Mouse (Mus musculus) cerebellum, postnatal 36 days (tissue): ENCODE measurements at regions not wholly inside any gene's neighbourhood (a gene's known extent, or its start where the extent isn't known, plus 50 kb on each side); places are given as distances from the start of the nearest gene placed in this dataset.

Experiments used
- DNase-seq, 2 experiments: peaks; one replicate each; pipeline ENCODE4 v3.0.0; 2021 to 2022; ENCODE audit warnings: mixed read lengths in 2 of 2

DNA sequence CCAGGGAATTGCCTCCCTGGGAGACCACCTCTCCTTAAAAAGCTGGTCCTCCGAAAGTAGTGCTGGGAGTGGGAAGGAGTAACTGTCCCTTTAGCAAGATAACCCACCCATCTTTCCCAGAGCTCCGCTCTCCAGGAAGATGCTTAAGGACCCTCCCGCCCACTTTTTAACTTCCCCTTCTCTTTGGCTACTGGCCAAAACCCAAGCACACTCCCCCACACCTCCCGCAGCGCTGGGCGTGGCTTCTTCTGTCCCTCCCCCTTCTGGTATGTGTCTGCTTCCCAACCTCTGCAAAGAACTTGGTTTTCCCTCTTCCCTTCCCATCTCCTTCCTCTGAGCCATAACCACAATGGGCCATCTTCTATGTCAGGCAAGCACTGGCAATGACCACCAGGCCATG lies 85.4 kb downstream of the Rpap3 start:
- DNase-seq: no peak

DNA sequence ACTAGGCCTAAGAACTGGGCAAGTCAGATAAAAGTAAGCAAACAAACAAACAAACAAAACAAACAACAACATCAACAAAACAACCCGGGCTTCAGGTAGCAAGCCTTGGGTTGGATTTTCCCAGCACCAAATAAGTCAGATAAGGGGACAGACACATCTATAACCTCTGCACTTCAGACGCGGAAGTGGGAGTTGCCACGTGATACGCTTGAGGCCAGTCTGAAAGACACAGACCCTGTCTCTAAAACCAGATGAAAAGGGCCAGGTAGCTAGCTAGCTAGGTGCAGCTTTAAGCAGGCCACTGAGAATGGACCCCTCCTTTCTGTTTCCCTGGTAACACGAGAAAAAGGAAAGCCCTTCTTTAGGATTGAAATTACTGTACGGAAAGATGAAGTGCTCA lies 85.9 kb downstream of the Rpap3 start:
- DNase-seq: no peak

DNA sequence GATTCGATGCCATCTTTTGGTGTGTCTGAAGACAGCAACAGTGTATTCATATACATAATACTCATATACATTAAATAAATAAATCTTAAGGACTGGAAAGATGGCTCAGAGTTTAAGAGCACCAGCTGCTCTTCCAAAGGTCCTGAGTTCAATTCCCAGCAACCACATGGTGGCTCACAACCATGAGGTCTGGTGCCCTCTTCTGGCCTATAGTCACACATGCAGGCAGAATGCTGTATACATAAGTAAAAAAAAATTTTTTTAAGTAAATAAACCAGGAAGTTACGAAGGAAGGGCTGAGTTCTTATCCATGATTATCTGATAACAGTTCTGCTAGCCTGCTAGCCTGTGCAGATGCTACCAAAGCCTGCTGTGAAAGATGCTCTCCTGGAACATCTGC lies 93.3 kb downstream of the Rpap3 start:
- no peak for DNase-seq

DNA sequence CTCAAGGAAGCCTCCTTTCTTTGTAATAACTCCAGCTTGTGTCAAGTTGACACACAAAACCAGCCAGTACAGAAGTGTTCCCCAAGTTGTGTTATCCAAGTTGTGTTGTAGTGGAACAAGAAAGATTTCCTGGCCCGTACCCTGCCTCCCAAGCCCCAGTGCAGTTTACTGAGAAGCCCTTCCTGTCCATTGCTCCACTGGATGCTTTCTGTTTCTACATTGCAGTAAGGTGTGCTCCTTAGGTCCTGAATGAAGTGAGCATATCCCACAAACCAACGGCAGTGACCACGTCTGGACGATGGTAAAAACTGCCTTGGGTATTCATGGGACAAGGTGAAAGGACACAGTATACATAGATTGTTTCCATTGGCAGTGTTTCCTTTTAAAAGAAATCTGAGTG lies 94.9 kb downstream of the Rpap3 start:
- no peak for DNase-seq

DNA sequence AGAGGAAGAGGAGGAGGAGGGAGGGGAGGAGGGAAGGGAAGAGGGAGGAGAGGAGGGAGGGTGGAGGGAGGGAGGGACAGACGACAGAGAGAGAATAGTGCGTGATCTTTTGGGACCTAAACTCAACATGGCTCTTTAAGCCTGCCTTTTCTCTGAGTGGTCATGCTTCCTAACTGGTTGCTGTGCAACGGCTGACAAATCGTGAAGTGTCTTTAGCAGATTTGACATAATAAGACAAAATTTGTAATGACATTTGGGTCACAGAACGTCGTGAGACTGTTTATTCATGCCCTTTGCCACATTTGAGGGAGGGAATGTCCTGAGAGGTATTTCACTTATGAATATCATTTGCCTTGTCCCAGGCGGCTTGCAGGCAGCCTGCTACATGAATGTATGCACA lies 96.1 kb downstream of the Rpap3 start:
- DNase-seq: no peak

DNA sequence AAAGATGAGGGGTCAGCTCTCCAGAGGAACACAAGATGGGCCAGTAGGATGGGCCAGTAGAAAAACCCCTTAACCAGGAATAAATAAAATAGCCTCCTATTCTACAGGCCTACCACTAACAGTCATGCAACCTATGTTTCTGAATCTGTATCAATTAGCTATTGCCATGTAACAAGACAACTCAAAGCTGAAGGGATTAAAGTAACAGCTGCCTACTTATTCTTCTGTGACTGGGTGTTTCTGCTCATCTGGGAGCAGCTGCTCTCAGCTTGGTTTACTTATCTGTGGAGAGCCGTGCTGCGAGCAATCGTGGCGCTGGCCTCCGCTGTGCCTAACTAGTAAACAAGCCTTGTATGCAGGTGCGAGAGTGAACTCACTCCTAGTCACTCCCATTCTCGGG lies 97.0 kb downstream of the Rpap3 start:
- DNase-seq: no peak

DNA sequence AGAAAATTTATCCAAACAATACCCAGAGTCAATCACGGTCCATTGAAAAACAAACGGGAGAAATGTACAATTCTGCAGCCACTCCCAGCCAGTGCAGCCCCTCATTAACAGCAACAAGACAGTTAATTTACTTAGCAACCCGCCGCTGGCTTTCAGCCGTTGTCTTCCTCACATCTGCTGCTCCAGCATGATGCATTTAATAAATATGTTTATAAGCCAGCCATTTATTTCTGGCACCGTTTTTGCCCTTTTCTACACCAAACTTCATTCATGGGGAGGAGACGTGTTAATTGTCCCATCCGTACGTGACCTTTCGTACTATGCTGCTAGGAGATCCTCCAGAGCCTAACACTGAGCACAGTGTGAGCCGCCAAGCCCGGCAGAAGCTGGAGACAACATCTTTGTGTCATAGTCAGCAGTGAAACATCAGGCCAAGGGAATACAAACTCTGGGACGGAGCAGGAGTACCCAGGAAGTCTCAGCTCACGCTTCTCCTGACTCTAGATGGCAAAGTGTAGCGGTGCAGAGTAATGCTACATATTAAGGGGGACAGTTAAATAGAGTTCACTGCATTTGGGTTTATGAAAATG lies 97.9 kb downstream of the Rpap3 start:
- DNase-seq: no peak

DNA sequence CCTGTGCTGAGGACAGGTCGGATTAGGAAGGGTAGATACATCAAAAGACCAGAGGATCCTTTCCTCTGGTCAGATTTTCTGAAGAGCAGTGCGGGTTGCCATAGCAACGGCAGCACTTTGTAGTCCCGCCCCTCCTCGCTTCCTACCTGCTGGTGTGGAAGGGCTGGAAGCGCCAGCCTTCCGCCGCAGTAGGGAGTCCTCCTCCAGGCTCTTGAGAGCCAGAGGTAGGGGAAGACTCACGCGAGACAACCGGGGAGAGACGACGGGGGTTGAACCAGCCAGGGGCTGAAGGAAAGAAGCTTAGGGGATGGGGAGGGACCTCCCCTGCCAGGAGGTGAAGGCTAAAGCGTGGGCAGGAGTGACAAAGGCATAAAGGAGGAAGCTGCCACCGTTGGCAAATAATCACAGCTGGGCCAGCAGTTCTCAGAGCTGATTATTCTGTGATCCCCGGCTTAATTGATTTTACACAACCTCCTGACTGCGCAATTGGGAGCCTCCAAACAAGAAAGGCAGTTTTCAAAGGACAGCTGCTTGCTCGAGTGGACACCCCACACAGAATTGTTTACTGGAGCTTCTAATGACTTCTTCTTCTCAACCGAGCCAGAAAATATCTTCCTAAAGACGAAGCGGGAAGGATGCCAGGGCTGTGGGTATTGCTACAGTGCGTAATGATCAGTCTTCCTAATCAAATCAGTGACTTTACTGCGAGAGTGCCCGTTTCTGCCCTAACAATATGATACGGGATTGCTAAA lies 98.8 kb downstream of the Rpap3 start:
- peak; percentile 43 to 57 for DNase-seq

DNA sequence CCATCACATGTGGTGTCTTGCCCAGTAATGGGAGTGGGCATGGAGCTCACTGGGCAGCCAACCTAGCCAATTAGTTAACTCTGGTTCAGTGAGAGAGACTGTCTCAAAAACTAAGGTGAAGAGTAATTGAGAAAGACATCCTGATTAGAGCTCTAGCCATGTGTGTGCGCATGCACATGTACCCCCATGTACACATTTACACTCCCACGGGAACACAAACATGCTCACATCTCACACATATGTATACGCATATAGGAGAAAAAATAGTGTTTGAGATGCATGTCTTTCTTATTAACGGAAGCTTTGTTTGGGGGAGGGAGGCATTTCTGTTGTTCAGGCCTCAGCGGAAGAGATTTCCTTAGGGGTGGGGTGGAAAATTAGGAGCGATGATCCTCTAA lies 99.4 kb downstream of the Rpap3 start:
- no peak for DNase-seq

DNA sequence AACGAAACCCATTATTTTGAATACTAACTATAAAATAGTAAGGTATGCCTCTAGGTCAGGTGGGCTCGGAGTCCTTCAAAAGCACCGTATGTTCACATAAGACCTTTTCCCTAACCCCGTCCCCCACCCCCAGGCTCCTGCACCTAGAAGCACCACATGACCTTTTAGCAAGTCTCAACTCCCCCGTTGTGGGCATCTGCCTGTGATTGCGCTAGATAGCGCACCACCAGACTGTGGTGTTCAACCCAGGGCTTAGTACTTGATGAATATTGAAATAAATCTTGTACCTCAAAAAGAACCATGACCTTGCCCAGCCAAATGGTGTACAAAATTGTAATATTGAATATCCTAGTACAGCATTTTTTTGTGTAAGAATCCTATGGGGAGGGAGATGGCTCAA lies 99.8 kb downstream of the Rpap3 start:
- no peak for DNase-seq

DNA sequence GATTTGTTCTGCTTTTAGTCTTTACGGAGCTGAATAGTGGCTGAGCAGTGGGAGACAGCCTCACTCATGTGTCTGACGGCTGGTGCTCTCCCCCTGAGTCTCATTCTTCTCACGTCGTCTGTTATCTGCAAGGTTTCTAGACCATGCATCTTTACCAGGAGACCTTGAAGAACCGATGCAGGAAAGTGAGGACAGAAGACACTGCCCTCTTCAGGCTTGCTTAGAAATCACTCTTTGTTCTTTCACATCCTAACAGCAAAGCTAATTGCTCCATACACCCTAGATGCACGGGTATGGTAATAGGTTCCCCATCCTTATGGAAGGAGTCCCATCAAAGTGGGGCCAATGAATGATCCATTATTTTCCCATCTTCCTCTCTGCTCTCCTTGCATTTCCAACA lies 102.1 kb downstream of the Rpap3 start:
- DNase-seq: no peak

DNA sequence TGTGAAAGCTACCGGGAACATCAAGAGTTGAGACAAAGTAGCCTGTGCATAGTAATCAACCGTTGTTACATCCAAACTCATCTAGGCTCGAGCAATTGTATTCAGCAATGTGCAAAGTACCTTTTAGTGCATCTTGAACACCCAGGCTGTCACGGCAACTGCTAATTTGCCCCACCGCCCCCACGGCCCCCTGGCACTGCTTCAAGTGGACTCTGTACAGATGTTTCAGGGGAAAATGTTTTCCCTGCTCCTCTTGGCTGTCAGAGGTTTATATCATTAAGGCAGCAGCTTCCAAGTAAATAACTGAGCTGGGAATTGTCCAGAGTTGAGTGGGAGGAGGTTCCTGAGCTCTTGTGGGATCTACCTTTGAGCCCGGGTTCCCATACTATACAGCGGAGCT lies 107.4 kb downstream of the Rpap3 start:
- no peak for DNase-seq

DNA sequence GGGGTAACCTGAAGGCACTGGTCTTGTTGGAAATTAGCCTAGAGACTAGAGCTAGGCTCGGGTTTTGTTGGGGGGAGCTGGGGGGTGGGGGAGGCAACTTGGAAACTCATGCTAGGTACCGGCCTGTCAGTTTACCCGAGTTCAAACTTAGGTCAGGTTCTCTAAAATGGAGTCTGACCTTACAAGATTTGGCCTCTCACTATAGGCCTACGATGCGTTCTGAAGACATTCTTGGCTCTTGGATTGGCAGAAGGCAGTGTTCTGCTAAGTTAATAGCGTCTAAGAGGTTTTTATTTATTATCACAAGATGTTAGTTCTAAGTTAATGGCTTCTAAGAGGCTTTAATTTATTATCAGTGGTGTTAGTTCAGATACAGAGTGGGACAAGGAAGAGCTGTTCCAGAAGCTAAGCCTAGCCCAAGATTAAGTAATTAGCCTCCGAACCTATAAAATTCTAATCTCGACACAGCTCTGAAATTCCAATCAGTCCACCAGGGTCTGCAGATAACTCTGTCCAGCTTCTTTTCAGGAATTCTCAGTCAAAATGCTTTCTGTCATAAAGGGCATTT lies 109.0 kb downstream of the Rpap3 start:
- no peak for DNase-seq

DNA sequence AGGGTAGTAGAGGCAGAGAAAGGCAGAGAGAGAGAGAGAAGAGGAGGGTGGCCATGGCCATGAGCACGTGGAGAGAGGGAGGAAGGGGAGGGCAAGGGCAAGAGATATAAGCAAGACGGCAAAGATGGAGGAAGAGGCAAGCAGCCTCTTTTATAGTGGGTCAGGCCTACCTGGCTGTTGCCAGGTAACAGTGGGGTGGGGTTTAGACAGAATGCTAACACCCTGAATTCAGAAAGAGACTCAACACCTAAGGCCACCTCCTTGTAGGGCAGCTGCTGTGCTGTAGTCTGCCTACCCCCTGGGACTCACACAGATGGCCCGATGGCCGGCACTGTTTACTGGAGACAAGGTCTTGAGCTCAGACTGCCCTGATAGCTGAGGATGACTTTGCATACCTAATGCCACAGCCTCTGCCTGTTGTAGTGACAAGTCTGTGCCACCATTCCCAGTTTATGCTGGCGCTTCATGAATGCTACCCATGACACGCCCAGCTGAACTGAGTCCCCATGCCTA lies 110.3 kb downstream of the Rpap3 start:
- no peak for DNase-seq

DNA sequence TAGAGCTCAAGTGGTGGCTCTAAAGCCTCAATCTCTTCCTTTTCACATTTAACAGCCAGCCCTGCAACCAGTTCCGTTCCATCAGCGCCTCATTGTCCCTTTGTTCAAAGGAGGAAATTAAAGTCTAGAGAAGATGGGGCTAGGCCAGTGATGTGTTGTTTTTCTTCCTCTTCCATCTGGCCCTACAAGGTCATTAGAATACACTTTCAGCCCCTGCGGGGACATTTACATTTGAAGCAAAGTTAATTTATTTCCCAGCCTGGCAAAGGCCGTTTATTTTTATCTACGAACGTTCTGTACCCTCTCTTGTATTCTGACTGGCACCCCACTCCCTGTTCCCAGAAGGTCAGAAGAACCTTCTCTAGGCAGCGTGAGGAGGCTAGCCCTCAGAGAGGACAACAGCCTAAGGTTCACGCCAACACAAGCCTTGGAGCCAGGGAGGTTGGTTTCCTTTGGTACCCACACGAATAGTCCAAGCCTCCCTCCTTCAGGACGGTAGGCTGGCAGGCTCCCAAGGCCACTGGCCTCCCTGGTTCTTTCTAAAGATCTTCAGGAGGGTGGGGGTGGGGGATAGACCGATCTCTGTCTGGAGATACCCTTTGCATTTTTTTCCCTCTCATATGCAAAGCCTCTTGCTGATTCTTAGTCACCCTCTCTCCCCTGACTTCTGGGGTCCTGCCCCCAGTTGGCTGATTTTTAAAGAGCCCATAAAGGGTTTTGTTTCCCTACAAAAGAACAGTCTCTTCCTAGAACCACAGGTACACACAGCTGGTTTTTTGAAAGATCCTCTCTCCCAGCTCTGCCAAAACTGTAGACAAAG lies 111.6 kb downstream of the Rpap3 start:
- DNase-seq: no peak

DNA sequence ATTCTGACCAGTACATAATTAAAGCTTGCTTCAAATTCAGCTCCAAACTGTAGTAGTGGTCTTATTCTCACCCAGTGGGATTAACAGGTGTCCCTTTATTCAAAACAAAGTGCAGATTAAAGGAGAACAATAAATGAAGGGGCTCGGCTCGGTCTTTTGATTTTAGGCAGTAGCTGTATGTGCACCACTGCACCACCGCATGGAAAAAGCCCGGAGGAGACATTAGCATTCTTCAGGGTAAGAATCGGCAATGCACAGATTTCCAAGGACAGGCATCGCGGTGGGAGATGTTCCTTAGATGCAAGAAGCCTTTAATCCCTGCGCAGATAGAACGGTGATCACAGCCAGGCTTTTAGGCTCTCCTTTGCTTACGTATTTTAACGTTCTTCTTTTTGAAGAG lies 112.8 kb downstream of the Rpap3 start:
- DNase-seq: no peak

DNA sequence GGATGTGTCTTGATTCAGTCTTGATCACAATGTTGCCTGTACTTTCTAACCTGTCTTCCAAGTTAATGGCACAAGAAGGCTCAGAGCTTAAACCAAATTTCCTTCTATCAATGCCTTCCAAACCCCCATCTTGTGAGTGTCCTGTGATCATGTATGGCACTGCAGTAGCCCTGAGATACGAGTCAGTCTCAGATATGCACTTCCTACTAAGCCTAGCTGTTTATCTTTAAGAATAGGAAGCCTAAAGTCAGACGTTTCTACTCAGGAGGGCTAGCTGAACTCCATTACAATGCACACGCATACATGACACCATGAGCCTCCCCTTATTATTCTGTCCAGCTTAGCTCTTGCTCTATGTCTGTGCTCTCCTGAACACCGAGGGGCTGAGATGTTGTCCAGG lies 114.2 kb downstream of the Rpap3 start:
- DNase-seq: no peak

DNA sequence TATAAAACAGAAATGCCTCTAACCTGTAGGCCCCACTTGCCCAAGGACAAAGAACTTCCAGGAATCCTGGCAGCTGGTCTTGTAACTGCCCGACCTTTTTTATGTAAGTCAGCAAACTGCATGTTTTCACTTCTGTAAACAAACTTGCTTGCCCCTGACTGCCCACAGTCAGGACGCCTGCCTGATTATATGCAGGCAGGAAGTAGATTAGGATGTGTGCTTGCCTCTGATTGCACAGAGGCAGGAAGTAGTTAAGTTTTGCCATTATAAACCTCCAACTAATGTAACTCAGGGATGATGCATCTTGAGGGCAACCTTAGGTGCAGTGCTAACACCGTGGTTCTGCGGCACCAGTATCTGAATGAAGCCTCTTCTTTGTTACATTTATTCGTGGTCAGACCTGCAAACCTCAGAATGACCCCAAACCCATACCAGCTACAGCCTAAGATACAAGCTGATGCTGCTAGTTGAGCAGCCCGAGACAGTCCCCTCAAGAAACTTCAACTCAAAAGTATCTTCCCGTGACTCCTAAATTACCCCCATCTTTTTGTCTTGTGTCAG lies 114.8 kb downstream of the Rpap3 start:
- no peak for DNase-seq

DNA sequence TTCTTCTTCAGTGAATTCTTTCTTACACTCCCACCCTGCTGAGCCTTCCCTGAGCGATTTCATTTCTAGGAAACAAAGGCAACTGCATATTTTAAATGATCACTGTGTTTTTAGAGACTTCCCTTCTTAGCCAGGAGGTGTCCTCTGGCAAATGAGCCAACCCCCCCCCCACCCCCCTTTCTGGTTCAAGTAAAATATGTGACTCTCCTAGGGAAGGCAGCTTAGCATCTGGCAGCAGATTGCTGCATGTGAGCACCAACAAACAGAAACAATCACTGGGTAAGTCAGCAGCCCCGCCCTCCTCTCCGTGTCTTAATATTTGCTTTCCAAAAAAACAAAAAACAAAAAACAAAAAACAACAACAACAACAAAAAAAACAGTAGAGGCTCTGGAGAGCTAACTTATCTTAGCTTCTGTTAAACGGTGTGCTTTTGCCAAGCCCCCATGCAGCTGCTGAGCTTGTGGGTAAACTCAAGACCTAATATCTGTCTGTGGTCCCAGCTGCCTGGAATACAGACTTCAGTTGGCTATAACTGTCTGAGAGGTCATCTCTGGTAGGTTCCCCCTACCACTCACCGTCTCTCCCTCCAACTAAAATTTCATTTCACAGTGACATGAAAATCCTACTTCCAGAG lies 117.9 kb downstream of the Rpap3 start:
- no peak for DNase-seq

DNA sequence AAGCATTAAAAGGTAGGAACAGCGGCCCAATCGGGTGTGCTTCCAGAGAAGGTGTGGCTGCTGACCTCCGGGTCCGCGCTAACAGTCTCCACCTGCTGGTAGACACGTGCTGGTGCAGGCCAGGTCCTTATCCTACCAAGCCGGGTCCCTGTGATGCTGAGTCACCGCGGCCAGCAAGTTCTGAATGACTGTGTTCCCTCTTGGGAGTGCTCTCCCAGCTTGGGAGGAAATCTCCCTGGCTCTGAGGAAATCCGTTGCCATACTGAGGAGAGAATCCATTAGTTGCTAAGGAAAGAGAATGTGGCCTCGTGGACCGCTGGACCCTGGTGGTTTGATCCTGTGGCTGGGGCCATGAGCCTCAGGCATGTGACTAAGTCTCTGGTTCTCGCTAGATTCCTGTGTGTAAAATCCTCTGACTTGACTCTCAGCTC lies 123.9 kb downstream of the Rpap3 start:
- peak; percentile 64 to 71 for DNase-seq

DNA sequence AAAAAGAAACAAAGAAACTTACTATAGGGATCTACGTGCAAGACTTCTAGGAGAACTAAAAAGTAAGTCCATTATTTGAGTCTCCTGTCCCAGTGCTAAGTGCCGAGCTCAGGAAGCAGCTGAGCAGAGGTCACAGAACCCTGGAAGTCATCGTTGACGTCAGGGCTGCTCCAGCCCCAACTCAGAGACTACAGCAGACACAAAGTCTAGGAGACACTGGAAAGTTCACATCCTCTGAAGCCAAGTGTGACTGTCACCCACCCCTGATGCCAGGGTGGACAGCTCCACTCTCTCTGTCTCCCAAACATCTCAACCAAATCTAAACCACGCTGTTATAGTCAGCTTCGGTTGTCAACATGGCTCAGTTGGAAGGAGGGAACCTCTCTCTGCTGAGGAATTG lies 124.9 kb downstream of the Rpap3 start:
- no peak for DNase-seq

DNA sequence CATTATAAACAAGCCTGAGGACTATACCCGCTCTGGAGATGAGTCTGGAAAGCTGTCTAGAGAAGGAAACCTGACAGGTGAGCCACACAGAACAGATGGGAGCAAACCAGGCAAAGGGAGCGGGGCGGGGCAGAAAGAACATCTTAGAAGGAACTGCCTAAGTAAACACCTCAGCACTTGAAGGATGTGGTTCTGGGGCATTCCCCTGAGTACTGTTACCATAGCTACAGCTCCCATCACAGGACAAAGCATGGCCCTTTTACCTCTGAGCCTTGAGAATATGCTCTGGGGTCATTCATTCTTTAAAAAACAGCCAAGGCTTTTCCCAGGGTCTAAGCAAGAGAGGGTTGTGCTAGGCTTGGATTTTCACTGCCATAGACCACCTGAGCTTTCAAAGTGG lies 127.6 kb downstream of the Rpap3 start:
- no peak for DNase-seq

DNA sequence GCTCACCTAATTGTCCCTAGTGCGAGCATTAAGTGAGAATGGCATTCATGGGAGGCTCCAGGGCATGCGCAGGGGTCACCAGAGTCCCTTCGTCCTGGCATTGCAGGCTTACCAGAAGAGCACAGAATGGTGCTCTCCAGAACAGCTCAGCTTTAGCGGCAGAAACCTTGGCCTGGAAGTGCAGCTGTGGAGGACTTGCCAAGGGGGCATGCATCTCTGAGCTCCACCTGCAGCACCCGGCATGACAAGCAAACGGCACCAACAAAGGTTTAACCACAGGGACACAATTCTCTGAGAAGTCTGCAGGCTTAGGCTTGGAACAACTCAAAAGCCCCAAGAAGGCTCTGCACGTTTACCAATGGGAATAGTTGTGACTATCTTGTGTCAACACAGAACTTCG lies 128.4 kb downstream of the Rpap3 start:
- DNase-seq: no peak
